Mouse (Mus musculus) ES-E14 (cell line): ENCODE results near the gene Osgin1. TPM values are rescaled to one million over a fixed set of nuclear protein-coding genes. Genes with fewer than 3 reads are reported as not detected.

Experiments used
- DNase-seq: peaks from one replicate; pipeline ENCODE4 v3.0.0-alpha.2; 2013; ENCODE audit warnings: low read depth, low spot score
- H3K27ac ChIP-seq: 2 replicates; pipeline ENCODE4 v1.5.1; 2012; ENCODE audit warnings: low read depth, mild to moderate bottlenecking, low read length, moderate library complexity, mixed read lengths; ENCODE audit not compliant: poor library complexity, insufficient read depth, severe bottlenecking
- H3K36me3 ChIP-seq: 2 replicates; pipeline ENCODE4 v1.6.1; 2012; ENCODE audit warnings: mild to moderate bottlenecking, low read length, moderate library complexity, mixed read lengths; ENCODE audit not compliant: control insufficient read depth, poor library complexity, insufficient read depth, severe bottlenecking
- H3K4me1 ChIP-seq, 2 experiments: fragments of 150-350 bp in 1 of 2; sonication (generic) in 1 of 2; 2 replicates each; pipeline ENCODE4 v1.6.1; 2012; ENCODE audit warnings: low read length in 2 of 2, mild to moderate bottlenecking in 1 of 2, mixed read lengths in 1 of 2; ENCODE audit not compliant: control insufficient read depth in 2 of 2, insufficient read depth in 2 of 2, poor library complexity in 1 of 2
- H3K4me3 ChIP-seq, 2 experiments: fragments of 150-350 bp in 1 of 2; sonication (generic) in 1 of 2; 2 replicates each; pipeline ENCODE4 v1.5.1; 2012; ENCODE audit warnings: low read length in 2 of 2, low read depth in 1 of 2, mild to moderate bottlenecking in 1 of 2, mixed read lengths in 1 of 2; ENCODE audit not compliant: insufficient read depth in 1 of 2, poor library complexity in 1 of 2, severe bottlenecking in 1 of 2
- H3K9ac ChIP-seq: 2 replicates; pipeline ENCODE4 v1.6.1; 2012; ENCODE audit warnings: low read depth, mild to moderate bottlenecking, low read length, mixed read lengths; ENCODE audit not compliant: poor library complexity, insufficient read depth, severe bottlenecking
- H3K9me3 ChIP-seq: fragments of 150-350 bp; sonication (generic); 2 replicates; pipeline ENCODE4 v1.6.1; 2012; ENCODE audit warnings: low read depth, mild to moderate bottlenecking, low read length; ENCODE audit not compliant: control insufficient read depth, insufficient read depth
- CHD2 ChIP-seq: IDR thresholded peaks from 2 replicates; pipeline ENCODE4 v1.6.1; 2014; ENCODE audit warnings: mild to moderate bottlenecking, low read depth, low read length, inconsistent platforms
- HCFC1 ChIP-seq: IDR thresholded peaks from 2 replicates; pipeline ENCODE4 v1.6.1; 2012; ENCODE audit warnings: low read length, inconsistent platforms, borderline replicate concordance; ENCODE audit not compliant: insufficient read depth
- MAFK ChIP-seq: IDR thresholded peaks from 2 replicates; pipeline ENCODE4 v1.6.1; 2014; ENCODE audit warnings: mild to moderate bottlenecking, low read depth, low read length, inconsistent platforms; ENCODE audit not compliant: insufficient read depth
- ZC3H11A ChIP-seq: IDR thresholded peaks from 2 replicates; pipeline ENCODE4 v1.6.1; 2012; ENCODE audit warnings: low read depth, mild to moderate bottlenecking, inconsistent platforms, low read length, borderline replicate concordance
- ZNF384 ChIP-seq: IDR thresholded peaks from 2 replicates; pipeline ENCODE4 v1.6.1; 2012; ENCODE audit warnings: low read depth, low read length, inconsistent platforms
- in situ Hi-C, 2 experiments: fragments of 600-800 bp; cut with MboI; formaldehyde crosslinking; loops; one replicate each; pipeline ENCODE4 v1.15.1; 2025; ENCODE audit warnings: low sequenced_read_pairs in 2 of 2, inconsistent platforms in 1 of 2; ENCODE audit not compliant: unreplicated experiment in 2 of 2
- total RNA-seq: library from RNA; depleted of rRNA; stranded (reverse); fragments of 300-350 nt; gene quantifications from 2 replicates; pipeline ENCODE4 v1.2.3, GENCODE M21; 2012

Gene Osgin1
- total RNA-seq, 1 experiment = 0.36 TPM

DNA sequence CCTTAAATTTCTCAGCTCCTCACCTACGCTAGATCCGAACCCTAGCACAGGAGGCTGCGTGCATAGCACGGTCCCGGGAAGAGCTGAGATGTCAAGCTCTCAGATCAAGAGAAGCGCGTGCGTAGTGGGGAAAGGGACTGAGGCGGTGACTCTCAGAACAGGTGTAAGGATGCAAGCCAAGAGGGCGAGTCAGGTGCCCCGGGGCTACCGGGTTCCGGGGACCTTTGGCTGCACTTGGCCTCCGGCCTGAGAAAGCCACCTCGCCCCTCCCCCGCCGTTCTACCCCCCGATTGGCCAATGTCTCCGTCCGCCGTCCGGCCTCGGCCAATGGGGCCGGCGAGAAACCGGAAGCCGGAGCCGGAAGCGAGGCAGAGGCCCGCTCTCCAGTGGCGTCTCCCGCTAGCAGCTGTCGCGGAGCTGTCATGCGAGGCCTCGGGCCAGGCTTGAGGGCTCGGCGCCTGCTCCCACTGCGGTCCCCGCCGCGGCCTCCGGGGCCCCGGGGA lies 39.3 kb upstream of the Osgin1 start, which contains the start of gene Mlycd:
Gene Mlycd, plus strand, starts transcription at position 355 of the 503 bp plus-strand sequence.
- H3K36me3 ChIP-seq = no peaks in the 10 kb centered on the region
- peaks cover 0 to 5% of the 10 kb centered on the region in 2 experiments; a peak in 1 of 4 replicates for H3K4me1 ChIP-seq
- H3K9me3 ChIP-seq = no peaks in the 10 kb centered on the region
- in situ Hi-C loops = no loop called here
- no peak for TF ChIP-seq MAFK
- TF ChIP-seq ZNF384 = no peak
- no peak for TF ChIP-seq HCFC1
- TF ChIP-seq CHD2 = no peak
- no peak for TF ChIP-seq ZC3H11A
- no peak within 1 kb of the TSS for H3K27ac ChIP-seq
- peak within 1 kb of the TSS; percentile 66 to 79 for H3K4me3 ChIP-seq
- H3K9ac ChIP-seq = peak within 1 kb of the TSS; percentile 68
- DNase-seq = peak; percentile 87

DNA sequence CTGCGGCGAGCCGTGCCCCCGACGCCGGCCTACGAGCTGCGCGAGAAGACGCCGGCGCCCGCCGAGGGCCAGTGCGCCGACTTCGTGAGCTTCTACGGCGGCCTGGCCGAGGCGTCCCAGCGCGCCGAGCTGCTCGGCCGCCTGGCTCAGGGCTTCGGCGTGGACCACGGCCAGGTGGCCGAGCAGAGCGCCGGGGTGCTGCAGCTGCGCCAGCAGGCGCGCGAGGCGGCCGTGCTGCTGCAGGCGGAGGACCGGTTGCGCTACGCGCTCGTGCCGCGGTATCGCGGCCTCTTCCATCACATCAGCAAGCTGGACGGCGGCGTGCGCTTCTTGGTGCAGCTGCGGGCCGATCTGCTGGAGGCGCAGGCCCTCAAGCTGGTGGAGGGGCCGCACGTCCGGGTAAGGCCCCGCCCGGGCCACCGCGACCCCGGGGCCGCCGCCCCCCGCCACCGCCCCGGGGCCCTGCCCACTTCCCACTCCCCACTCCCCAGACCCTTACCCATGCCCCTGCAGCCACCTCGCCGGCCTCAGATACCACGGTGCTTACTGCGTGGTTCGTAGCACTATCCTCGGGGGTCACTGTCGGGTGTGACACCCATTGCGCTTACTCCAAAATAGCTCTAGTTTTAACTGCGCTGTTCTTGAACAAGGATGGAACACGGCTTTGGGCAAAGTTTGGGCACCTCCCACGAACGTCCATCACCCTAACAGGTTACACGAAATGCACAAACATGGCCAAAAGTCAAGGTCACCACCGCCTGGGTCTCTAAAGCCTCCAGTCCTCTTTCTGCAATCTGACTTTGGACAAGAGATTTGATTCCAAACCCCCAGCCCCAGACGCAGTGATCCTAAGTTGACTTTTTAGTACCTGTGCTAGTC lies 38.6 kb upstream of the Osgin1 start:
- peak overlapping the region; percentile 66 to 79 for H3K4me3 ChIP-seq
- TF ChIP-seq MAFK (no peak), ZC3H11A (no peak), CHD2 (no peak), ZNF384 (no peak), HCFC1 (no peak)
- in situ Hi-C loops = no loop called here

DNA sequence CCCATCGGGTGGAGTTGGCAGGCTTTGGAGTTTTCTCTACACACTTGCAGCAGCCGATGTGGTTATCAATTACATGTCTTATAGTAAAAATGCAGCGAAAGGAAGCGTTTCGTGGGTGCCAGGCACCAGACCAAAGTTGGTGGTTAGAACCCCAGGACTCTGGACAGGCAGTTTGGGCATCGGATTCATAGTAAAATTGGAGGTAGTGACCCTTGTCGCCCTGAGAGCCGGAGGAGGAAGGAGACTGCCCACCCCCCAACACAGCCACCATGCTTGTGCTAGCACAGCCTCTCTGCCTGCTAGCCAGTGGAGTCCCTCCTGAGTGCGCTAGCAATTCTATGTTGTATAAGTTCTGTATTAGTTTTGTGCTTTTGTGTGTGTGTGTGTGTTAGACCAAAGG lies 35.4 kb upstream of the Osgin1 start:
- Histone ChIP-seq H3K27ac (no peak overlapping the region), H3K4me1 (peaks cover 0 to 5% of the 10 kb centered on the region in 2 experiments; a peak in 1 of 4 replicates), H3K36me3 (no peaks in the 10 kb centered on the region), H3K4me3 (no peak overlapping the region), H3K9ac (no peak overlapping the region), H3K9me3 (no peaks in the 10 kb centered on the region)
- in situ Hi-C loops = no loop called here
- DNase-seq = no peak
- TF ChIP-seq MAFK (no peak), CHD2 (no peak), ZC3H11A (no peak), ZNF384 (no peak), HCFC1 (no peak)

More for the DNA sequence above, 38.6 kb upstream of the Osgin1 start:
- Histone ChIP-seq H3K4me1 (peaks cover 0 to 5% of the 10 kb centered on the region in 2 experiments; a peak in 1 of 4 replicates), H3K9me3 (no peaks in the 10 kb centered on the region), H3K36me3 (no peaks in the 10 kb centered on the region), H3K9ac (peak overlapping the region; percentile 68), H3K27ac (no peak overlapping the region)
- DNase-seq = no peak

DNA sequence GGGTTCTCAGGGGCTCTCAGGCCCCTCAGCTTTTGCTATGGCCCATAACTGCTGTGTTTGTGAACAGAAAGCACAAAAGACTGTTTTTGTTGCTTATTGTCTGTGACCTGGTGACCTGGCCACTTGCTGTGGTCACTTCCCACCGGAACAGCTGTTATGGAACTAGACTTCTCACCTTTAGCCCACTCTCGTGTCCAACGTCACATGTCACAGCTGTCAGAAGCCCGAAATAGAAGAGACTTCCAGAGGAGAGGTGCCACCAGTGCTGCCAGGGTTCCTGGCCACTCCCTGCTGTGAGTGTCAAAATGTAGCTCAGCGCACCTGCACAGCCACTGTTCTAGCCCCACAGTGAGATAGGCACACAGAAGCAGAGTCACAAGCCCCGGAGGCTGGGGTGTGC lies 34.7 kb upstream of the Osgin1 start:
- Histone ChIP-seq H3K9ac (no peak overlapping the region), H3K4me3 (no peak overlapping the region), H3K4me1 (peaks cover 0 to 5% of the 10 kb centered on the region in 2 experiments; a peak in 1 of 4 replicates), H3K9me3 (no peaks in the 10 kb centered on the region), H3K27ac (no peak overlapping the region), H3K36me3 (no peaks in the 10 kb centered on the region)
- no peak for TF ChIP-seq MAFK
- no peak for TF ChIP-seq ZNF384
- no peak for TF ChIP-seq HCFC1
- TF ChIP-seq ZC3H11A = no peak
- in situ Hi-C loops = no loop called here
- no peak for DNase-seq
